8 mouse cellular contexts compared by ENCODE assay signal in the genomic region with DNA sequence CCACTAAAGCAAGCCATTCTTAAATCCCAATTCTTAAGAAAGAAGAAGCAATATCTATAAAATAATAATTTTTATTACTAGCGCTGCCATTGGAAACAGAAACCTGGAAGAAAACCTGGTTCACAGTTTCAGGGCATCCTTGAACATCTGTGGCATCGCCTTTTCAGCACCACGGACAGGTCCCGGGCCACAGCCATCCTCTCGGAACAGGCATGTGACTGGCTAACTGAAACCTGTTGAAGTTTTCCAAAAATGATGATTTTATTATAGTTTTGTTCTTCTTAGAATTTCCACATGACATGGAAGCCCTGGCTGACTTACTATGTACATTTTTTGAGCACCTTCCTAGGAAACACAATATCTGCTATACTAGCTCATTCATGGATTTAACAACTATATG. TPM values are rescaled to one million over a fixed set of nuclear protein-coding genes. Genes with fewer than 3 reads are reported as not detected.
DNase-seq lines count a peak whose midpoint lies in the region.

No protein-coding gene starts in this region.

- DNase-seq in heart, postnatal 14 days = peak; percentile 61 to 72
- no peak for DNase-seq in heart, adult 9 months (ENCODE audit: low spot score in 2 of 2)
- DNase-seq in urinary bladder, postnatal 14 days (ENCODE audit: low spot score) = peak; percentile 47
- DNase-seq in urinary bladder, adult 18-20 months (ENCODE audit: low spot score in 2 of 2) = no peak
- peak; percentile 53 for DNase-seq in induced T-regulatory cell, adult 2 months (ENCODE audit: low read depth)
- DNase-seq in frontal cortex, adult 2 months (ENCODE audit: extremely low spot score in 1 of 2, low spot score in 1 of 2) = no peak
- no peak for DNase-seq in frontal cortex, postnatal 25 days (ENCODE audit: low spot score in 2 of 2)
- DNase-seq in layer of hippocampus, adult 8-10 months (ENCODE audit: low spot score in 2 of 2) = no peak

- intact Hi-C loops in heart, postnatal 14 days (cut with DNase I) = loop anchor here (5.0 kb wide), 1 partner anchor 62 kb away; no protein-coding TSS in a partner anchor

RNA-seq across cellular contexts. Expression of a gene that starts 24.5 kb away (rescaled TPM):
- 10 to 100 TPM; 25.9 to 26.4 TPM for total RNA-seq in heart, postnatal 14 days (2021)
- 23.6 and 25.4 TPM in 2 replicates for polyA plus RNA-seq in frontal cortex, adult 2 months (2012; rRNA removed)
- total RNA-seq in layer of hippocampus, adult 8-10 months (2022) = 10 to 100 TPM; 18.4 to 25.5 (median 21.9) TPM

RNA-seq across cellular contexts. Expression of a gene that starts 26.4 kb away (rescaled TPM):
- total RNA-seq in heart, postnatal 14 days (2021) = 1 to 10 TPM; 2.0 to 2.7 TPM
- polyA plus RNA-seq in frontal cortex, adult 2 months (2012; rRNA removed) = 18.3 and 21.0 TPM in 2 replicates
- 10 to 100 TPM; 25.3 to 35.0 (median 33.1) TPM for total RNA-seq in layer of hippocampus, adult 8-10 months (2022)

Comparison
In these comparisons a context has a peak if more than half of its experiments do, and no peak if none do; other contexts are left out.
1. DNase-seq: peak in heart, postnatal 14 days (2 of 2), urinary bladder, postnatal 14 days (single experiment) and induced T-regulatory cell, adult 2 months (single experiment); none in heart, adult 9 months (0 of 2), urinary bladder, adult 18-20 months (0 of 2), frontal cortex, adult 2 months (0 of 2), frontal cortex, postnatal 25 days (0 of 2) and layer of hippocampus, adult 8-10 months (0 of 2).
2. RNA of a gene that starts 26.4 kb away (total RNA-seq): 25.3 to 35.0 TPM in layer of hippocampus, adult 8-10 months; 2.0 to 2.7 TPM in heart, postnatal 14 days; every median in the first group is over 4 times any median in the second.